Mouse (Mus musculus) CH12.LX (cell line): ENCODE results near the gene Ankrd60.

Experiments used
- CTCF ChIP-seq, 2 experiments: IDR thresholded peaks in 1 of 2; conservative IDR thresholded peaks in 1 of 2; 2 replicates each; pipeline ENCODE4 v1.5.1; 2011 to 2012; ENCODE audit warnings: low read depth in 2 of 2, low read length in 2 of 2, improper control_type of control experiment in 1 of 2, inconsistent platforms in 1 of 2, mild to moderate bottlenecking in 1 of 2, moderate library complexity in 1 of 2
- EP300 ChIP-seq: IDR thresholded peaks from 2 replicates; pipeline ENCODE4 v1.6.1; 2011; ENCODE audit warnings: low read length, improper control_type of control experiment
- MAZ ChIP-seq: IDR thresholded peaks from 2 replicates; pipeline ENCODE4 v1.6.1; 2012; ENCODE audit warnings: low read depth, mild to moderate bottlenecking, inconsistent platforms, low read length, improper control_type of control experiment, moderate library complexity
- MEF2A ChIP-seq: IDR thresholded peaks from 2 replicates; pipeline ENCODE4 v1.6.1; 2014; ENCODE audit warnings: low read depth, mild to moderate bottlenecking, inconsistent platforms, low read length, improper control_type of control experiment, borderline replicate concordance
- POLR2A ChIP-seq: IDR thresholded peaks from 2 replicates; pipeline ENCODE4 v1.6.1; 2011; ENCODE audit warnings: low read depth, mild to moderate bottlenecking, improper control_type of control experiment, low read length
- ZC3H11A ChIP-seq: IDR thresholded peaks from 2 replicates; pipeline ENCODE4 v1.6.1; 2012; ENCODE audit warnings: low read depth, mild to moderate bottlenecking, inconsistent platforms, low read length, improper control_type of control experiment

GRCm38 (mm10) chr2:173622173-173622601 lies 44.0 kb upstream of the Ankrd60 start:
- TF ChIP-seq CTCF (conservative IDR thresholded peaks at IDR 0.05 in 1 of 2, IDR thresholded peaks at IDR 0.05 in 1 of 2; ENCODE audit: low read depth in 2 of 2, low read length in 2 of 2) (no peak), MEF2A (no peak), ZC3H11A (no peak), EP300 (no peak), MAZ (no peak), POLR2A (no peak)
